Mouse (Mus musculus): Measurements from ENCODE around the gene Insc.

- TF ChIP-seq CTCF (IDR thresholded peaks at IDR 0.05; ENCODE audit: low read depth), result peak; percentile 39
- TF ChIP-seq EP300 (IDR thresholded peaks at IDR 0.05; ENCODE audit: low read depth), result no peak
Measured at GRCm38 (mm10) chr7:114740360-114741165, 2.9 kb upstream of the Insc start.
